Mouse (Mus musculus): ENCODE measurements around the gene Tars2. TPM values are rescaled to one million over a fixed set of nuclear protein-coding genes. Genes with fewer than 3 reads are reported as not detected.

Gene Tars2
- polyA plus RNA-seq, 1 experiment from 2014 or later = 47.4 TPM

DNA sequence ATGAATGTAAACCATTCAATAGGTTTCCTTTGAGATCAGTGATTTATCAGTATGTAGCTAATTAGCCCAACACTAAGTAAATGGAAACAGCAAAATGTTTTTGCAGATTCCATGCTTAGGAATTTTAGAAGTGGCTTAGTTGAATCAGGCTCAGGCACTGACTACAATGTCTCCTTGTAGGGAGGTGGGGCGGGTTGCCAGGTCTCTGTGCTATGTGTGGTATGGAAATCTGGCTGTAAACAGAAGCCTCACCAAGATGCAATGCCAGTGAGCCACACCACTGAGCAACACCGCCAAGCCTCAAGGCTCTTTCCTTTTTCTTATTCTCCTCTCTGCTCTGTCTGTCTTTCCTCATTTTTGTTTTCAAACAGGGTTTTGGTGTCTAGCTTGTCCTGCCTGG, 31.1 kb downstream of the Tars2 start:
- H3K9me3 ChIP-seq (ENCODE audit: control insufficient read depth, low read length) = no peaks in the 10 kb centered on the region
- H3K4me1 ChIP-seq (ENCODE audit: control insufficient read depth, insufficient read depth, low read length) = no peaks in the 10 kb centered on the region
- H3K27ac ChIP-seq (ENCODE audit: low read depth, low read length) = no peak overlapping the region
- H3K36me3 ChIP-seq (ENCODE audit: control insufficient read depth, insufficient read depth, low read length) = no peaks in the 10 kb centered on the region
- WGBS = 88% methylated on average over 2 of the region's 2 CpGs
- no peak overlapping the region for H3K4me2 ChIP-seq (ENCODE audit: low read depth, low read length)
- no peak overlapping the region for H3K4me3 ChIP-seq (ENCODE audit: low read depth, low read length)
- no peaks in the 10 kb centered on the region for H3K27me3 ChIP-seq (ENCODE audit: control insufficient read depth, insufficient read depth, low read length)
- ATAC-seq (ENCODE audit: low read depth) = no peak
- H3K9ac ChIP-seq (replicated peaks; ENCODE audit: low read depth, low read length) = no peak overlapping the region

GRCm38 (mm10) chr3:95726696-95727358, 33.2 kb downstream of the Tars2 start:
- Histone ChIP-seq H3K9ac (replicated peaks; ENCODE audit: low read depth, low read length) (no peak overlapping the region), H3K27me3 (ENCODE audit: control insufficient read depth, insufficient read depth, low read length) (no peaks in the 10 kb centered on the region), H3K4me2 (ENCODE audit: low read depth, low read length) (no peak overlapping the region), H3K4me1 (ENCODE audit: control insufficient read depth, insufficient read depth, low read length) (no peaks in the 10 kb centered on the region), H3K36me3 (ENCODE audit: control insufficient read depth, insufficient read depth, low read length) (no peaks in the 10 kb centered on the region), H3K4me3 (ENCODE audit: low read depth, low read length) (no peak overlapping the region), H3K27ac (ENCODE audit: low read depth, low read length) (no peak overlapping the region), H3K9me3 (ENCODE audit: control insufficient read depth, low read length) (no peaks in the 10 kb centered on the region)
- ATAC-seq (ENCODE audit: low read depth) = no peak
- 75% methylated on average over 7 of the region's 7 CpGs for WGBS

GRCm38 (mm10) chr3:95725863-95726262, 34.1 kb downstream of the Tars2 start:
- H3K9ac ChIP-seq (replicated peaks; ENCODE audit: low read depth, low read length) = no peak overlapping the region
- no peak overlapping the region for H3K27ac ChIP-seq (ENCODE audit: low read depth, low read length)
- 85% methylated on average over 7 of the region's 7 CpGs for WGBS

GRCm38 (mm10) chr3:95722386-95722785, 37.6 kb downstream of the Tars2 start:
- H3K4me1 ChIP-seq (ENCODE audit: control insufficient read depth, insufficient read depth, low read length) = no peaks in the 10 kb centered on the region
- H3K36me3 ChIP-seq (ENCODE audit: control insufficient read depth, insufficient read depth, low read length) = no peaks in the 10 kb centered on the region
- H3K4me2 ChIP-seq (ENCODE audit: low read depth, low read length) = no peak overlapping the region
- no peak overlapping the region for H3K4me3 ChIP-seq (ENCODE audit: low read depth, low read length)
- no peaks in the 10 kb centered on the region for H3K27me3 ChIP-seq (ENCODE audit: control insufficient read depth, insufficient read depth, low read length)
- ATAC-seq (ENCODE audit: low read depth) = no peak
- H3K9ac ChIP-seq (replicated peaks; ENCODE audit: low read depth, low read length) = no peak overlapping the region
- WGBS = 77% methylated on average over 3 of the region's 3 CpGs
- H3K27ac ChIP-seq (ENCODE audit: low read depth, low read length) = no peak overlapping the region
- no peaks in the 10 kb centered on the region for H3K9me3 ChIP-seq (ENCODE audit: control insufficient read depth, low read length)

More at GRCm38 (mm10) chr3:95725863-95726262, 34.1 kb downstream of the Tars2 start:
- Histone ChIP-seq H3K9me3 (ENCODE audit: control insufficient read depth, low read length) (no peaks in the 10 kb centered on the region), H3K4me1 (ENCODE audit: control insufficient read depth, insufficient read depth, low read length) (no peaks in the 10 kb centered on the region), H3K4me2 (ENCODE audit: low read depth, low read length) (no peak overlapping the region), H3K36me3 (ENCODE audit: control insufficient read depth, insufficient read depth, low read length) (no peaks in the 10 kb centered on the region), H3K4me3 (ENCODE audit: low read depth, low read length) (no peak overlapping the region), H3K27me3 (ENCODE audit: control insufficient read depth, insufficient read depth, low read length) (no peaks in the 10 kb centered on the region)
- no peak for ATAC-seq (ENCODE audit: low read depth)

GRCm38 (mm10) chr3:95718153-95718552, 41.9 kb downstream of the Tars2 start:
- no peaks in the 10 kb centered on the region for H3K9me3 ChIP-seq (ENCODE audit: control insufficient read depth, low read length)
- H3K27ac ChIP-seq (ENCODE audit: low read depth, low read length) = no peak overlapping the region
- whole genome bisulfite sequencing = 87% methylated on average over 2 of the region's 2 CpGs
- H3K4me2 ChIP-seq (ENCODE audit: low read depth, low read length) = no peak overlapping the region
- no peak overlapping the region for H3K4me3 ChIP-seq (ENCODE audit: low read depth, low read length)
- H3K27me3 ChIP-seq (ENCODE audit: control insufficient read depth, insufficient read depth, low read length) = no peaks in the 10 kb centered on the region
- no peak for ATAC-seq (ENCODE audit: low read depth)
- no peak overlapping the region for H3K9ac ChIP-seq (replicated peaks; ENCODE audit: low read depth, low read length)
- no peaks in the 10 kb centered on the region for H3K4me1 ChIP-seq (ENCODE audit: control insufficient read depth, insufficient read depth, low read length)
- no peaks in the 10 kb centered on the region for H3K36me3 ChIP-seq (ENCODE audit: control insufficient read depth, insufficient read depth, low read length)

- Histone ChIP-seq H3K27me3 (ENCODE audit: control insufficient read depth, insufficient read depth, low read length) (no peaks in the 10 kb centered on the region), H3K9ac (replicated peaks; ENCODE audit: low read depth, low read length) (no peak overlapping the region), H3K4me1 (ENCODE audit: control insufficient read depth, insufficient read depth, low read length) (no peaks in the 10 kb centered on the region), H3K36me3 (ENCODE audit: control insufficient read depth, insufficient read depth, low read length) (no peaks in the 10 kb centered on the region), H3K27ac (ENCODE audit: low read depth, low read length) (no peak overlapping the region), H3K4me3 (ENCODE audit: low read depth, low read length) (no peak overlapping the region), H3K4me2 (ENCODE audit: low read depth, low read length) (no peak overlapping the region), H3K9me3 (ENCODE audit: control insufficient read depth, low read length) (no peaks in the 10 kb centered on the region)
- 56% methylated on average over 1 of the region's 1 CpGs for WGBS
- ATAC-seq (ENCODE audit: low read depth) = no peak
These were observed 43.9 kb downstream of the Tars2 start for GRCm38 (mm10) chr3:95716075-95716474.

DNA sequence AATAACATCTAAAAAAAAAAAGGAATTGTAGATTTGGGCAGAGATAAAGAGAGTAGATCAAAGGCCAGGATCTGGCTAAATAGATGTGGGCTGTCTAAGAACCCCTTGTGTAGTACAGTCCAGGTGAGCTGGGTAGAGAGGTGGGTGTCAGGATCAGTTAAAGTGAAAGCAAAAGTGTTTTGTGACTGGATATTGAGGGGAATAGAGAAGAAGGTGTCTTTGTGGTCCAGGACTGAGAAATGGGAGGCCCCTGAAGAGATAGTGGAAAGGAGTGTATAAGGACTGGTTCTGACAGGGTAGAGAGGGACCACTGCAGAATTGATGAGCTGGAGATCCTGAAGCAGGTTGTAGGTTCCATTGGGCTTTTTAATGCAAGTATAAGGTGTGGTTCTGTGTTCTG, 50.0 kb downstream of the Tars2 start:
- Histone ChIP-seq H3K9me3 (ENCODE audit: control insufficient read depth, low read length) (no peaks in the 10 kb centered on the region), H3K36me3 (ENCODE audit: control insufficient read depth, insufficient read depth, low read length) (no peaks in the 10 kb centered on the region), H3K4me3 (ENCODE audit: low read depth, low read length) (no peak overlapping the region), H3K4me2 (ENCODE audit: low read depth, low read length) (no peak overlapping the region), H3K27me3 (ENCODE audit: control insufficient read depth, insufficient read depth, low read length) (no peaks in the 10 kb centered on the region), H3K9ac (replicated peaks; ENCODE audit: low read depth, low read length) (no peak overlapping the region), H3K4me1 (ENCODE audit: control insufficient read depth, insufficient read depth, low read length) (no peaks in the 10 kb centered on the region), H3K27ac (ENCODE audit: low read depth, low read length) (no peak overlapping the region)
- no peak for ATAC-seq (ENCODE audit: low read depth)

GRCm38 (mm10) chr3:95709044-95709443, 51.0 kb downstream of the Tars2 start:
- H3K4me3 ChIP-seq (ENCODE audit: low read depth, low read length) = no peak overlapping the region
- H3K27ac ChIP-seq (ENCODE audit: low read depth, low read length) = no peak overlapping the region
- no peaks in the 10 kb centered on the region for H3K4me1 ChIP-seq (ENCODE audit: control insufficient read depth, insufficient read depth, low read length)
- H3K4me2 ChIP-seq (ENCODE audit: low read depth, low read length) = no peak overlapping the region
- 95% methylated on average over 4 of the region's 4 CpGs for WGBS
- H3K36me3 ChIP-seq (ENCODE audit: control insufficient read depth, insufficient read depth, low read length) = no peaks in the 10 kb centered on the region
- no peak for ATAC-seq (ENCODE audit: low read depth)
- H3K9me3 ChIP-seq (ENCODE audit: control insufficient read depth, low read length) = no peaks in the 10 kb centered on the region
- no peak overlapping the region for H3K9ac ChIP-seq (replicated peaks; ENCODE audit: low read depth, low read length)
- no peaks in the 10 kb centered on the region for H3K27me3 ChIP-seq (ENCODE audit: control insufficient read depth, insufficient read depth, low read length)

- WGBS = 92% methylated on average over 7 of the region's 7 CpGs
- Histone ChIP-seq H3K9me3 (ENCODE audit: control insufficient read depth, low read length) (no peaks in the 10 kb centered on the region), H3K4me3 (ENCODE audit: low read depth, low read length) (no peak overlapping the region), H3K36me3 (ENCODE audit: control insufficient read depth, insufficient read depth, low read length) (no peaks in the 10 kb centered on the region), H3K27me3 (ENCODE audit: control insufficient read depth, insufficient read depth, low read length) (no peaks in the 10 kb centered on the region), H3K4me1 (ENCODE audit: control insufficient read depth, insufficient read depth, low read length) (no peaks in the 10 kb centered on the region), H3K4me2 (ENCODE audit: low read depth, low read length) (no peak overlapping the region), H3K9ac (replicated peaks; ENCODE audit: low read depth, low read length) (no peak overlapping the region), H3K27ac (ENCODE audit: low read depth, low read length) (no peak overlapping the region)
- ATAC-seq (ENCODE audit: low read depth) = no peak
These were observed 52.5 kb downstream of the Tars2 start for GRCm38 (mm10) chr3:95707497-95707896.

All from neural tube, embryonic 14.5 days (tissue).